Mouse (Mus musculus) neural tube, embryonic 15.5 days (tissue): ENCODE results near the gene AU021092. TPM values are rescaled to one million over a fixed set of nuclear protein-coding genes. Genes with fewer than 3 reads are reported as not detected.

Source experiments
- ATAC-seq: fragments of 200-750 bp; cut with Nextera tagmentation; 2 replicates; pipeline ENCODE4 v1.8.0; 2017; ENCODE audit warnings: mild to moderate bottlenecking, moderate TSS enrichment, moderate library complexity; ENCODE audit not compliant: low FRiP score
- H3K27ac ChIP-seq: fragments of 300-500 bp; sonication (generic); replicated peaks from 2 replicates; pipeline ENCODE4 v1.5.1; 2015; ENCODE audit warnings: mild to moderate bottlenecking, inconsistent platforms
- H3K27me3 ChIP-seq: fragments of 300-500 bp; sonication (generic); replicated peaks from 2 replicates; pipeline ENCODE4 v1.6.1; 2015; ENCODE audit warnings: inconsistent platforms
- H3K36me3 ChIP-seq: fragments of 300-500 bp; sonication (generic); 2 replicates; pipeline ENCODE4 v1.6.1; 2015; ENCODE audit warnings: inconsistent platforms
- H3K4me1 ChIP-seq: fragments of 300-500 bp; sonication (generic); 2 replicates; pipeline ENCODE4 v1.6.1; 2015; ENCODE audit warnings: inconsistent platforms
- H3K4me2 ChIP-seq: fragments of 300-500 bp; sonication (generic); 2 replicates; pipeline ENCODE4 v1.6.1; 2015; ENCODE audit warnings: inconsistent platforms, mild to moderate bottlenecking, moderate library complexity
- H3K4me3 ChIP-seq: fragments of 300-500 bp; sonication (generic); replicated peaks from 2 replicates; pipeline ENCODE4 v1.5.1; 2015; ENCODE audit warnings: mild to moderate bottlenecking, inconsistent platforms
- H3K9ac ChIP-seq: fragments of 300-500 bp; sonication (generic); replicated peaks from 2 replicates; pipeline ENCODE4 v1.6.1; 2015; ENCODE audit warnings: mild to moderate bottlenecking, inconsistent platforms
- H3K9me3 ChIP-seq: fragments of 300-500 bp; sonication (generic); replicated peaks from 2 replicates; pipeline ENCODE4 v1.6.1; 2016; ENCODE audit warnings: inconsistent platforms
- WGBS: fragments of 180-500 bp; shearing (Covaris S2); methylation state at CpG from one replicate; pipeline ENCODE4 v1.1.7; 2015; ENCODE audit warnings: mixed read lengths; 5-methylcytosine and 5-hydroxymethylcytosine counted together
- polyA plus RNA-seq: library from polyadenylated mRNA; unstranded; fragments of >200 nt; fragmentation: Nextera tagmentation; extraction: Ambion mirVana; gene quantifications from 2 replicates; pipeline ENCODE4 v1.2.1, GENCODE M21; 2015

AU021092 gene
- polyA plus RNA-seq, 1 experiment from 2014 or later = 13.9 TPM

DNA sequence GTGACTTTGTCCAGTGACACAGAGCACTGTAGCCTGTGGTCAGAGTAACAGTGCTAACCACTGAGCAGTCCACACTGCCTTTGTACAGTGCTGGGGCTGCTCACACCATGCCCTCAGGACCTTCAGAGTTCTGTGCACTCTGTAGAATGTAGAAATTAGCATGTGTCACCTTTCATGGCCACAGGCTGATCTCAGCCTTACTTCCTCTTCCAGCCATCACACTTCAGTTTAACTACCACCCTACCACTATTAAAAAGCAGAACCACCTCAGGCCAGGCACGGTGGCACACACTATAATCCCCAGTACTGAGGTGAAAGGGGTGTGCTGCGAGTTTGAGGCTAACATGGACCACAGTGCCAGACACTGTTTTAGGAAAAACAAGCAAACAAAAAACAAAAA lies 11.7 kb downstream of the AU021092 start:
- H3K4me2 ChIP-seq = no peak overlapping the region
- 64% methylated on average over 2 of the region's 2 CpGs for WGBS
- ATAC-seq = no peak
- no peaks in the 10 kb centered on the region for H3K36me3 ChIP-seq
- peaks cover 6% of the 10 kb centered on the region; the same call in 1 of the 2 replicates for H3K27me3 ChIP-seq
- no peaks in the 10 kb centered on the region for H3K9me3 ChIP-seq
- H3K9ac ChIP-seq = no peak overlapping the region
- H3K4me1 ChIP-seq = no peaks in the 10 kb centered on the region
- H3K4me3 ChIP-seq = no peak overlapping the region
- no peak overlapping the region for H3K27ac ChIP-seq

DNA sequence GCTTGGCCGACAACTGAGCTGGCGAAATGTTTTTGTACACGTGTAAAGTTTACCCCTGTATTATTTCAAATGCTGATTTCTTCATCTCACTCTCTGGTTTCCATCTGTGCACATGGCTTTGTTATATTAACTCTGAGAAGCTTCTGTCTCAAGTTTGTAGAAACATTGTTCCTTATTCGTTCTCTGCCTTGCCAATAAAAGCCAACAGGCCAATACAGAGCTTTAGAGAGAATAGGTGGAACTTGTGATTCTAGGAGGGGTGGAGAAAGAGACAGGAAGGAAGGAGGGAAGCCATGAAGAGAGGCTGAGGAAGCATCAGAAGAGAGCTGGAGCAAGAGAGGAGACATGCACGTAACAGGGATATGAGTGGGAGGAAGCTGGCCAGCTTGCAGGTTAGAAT lies 16.0 kb downstream of the AU021092 start:
- 74% methylated on average over 5 of the region's 5 CpGs for WGBS

DNA sequence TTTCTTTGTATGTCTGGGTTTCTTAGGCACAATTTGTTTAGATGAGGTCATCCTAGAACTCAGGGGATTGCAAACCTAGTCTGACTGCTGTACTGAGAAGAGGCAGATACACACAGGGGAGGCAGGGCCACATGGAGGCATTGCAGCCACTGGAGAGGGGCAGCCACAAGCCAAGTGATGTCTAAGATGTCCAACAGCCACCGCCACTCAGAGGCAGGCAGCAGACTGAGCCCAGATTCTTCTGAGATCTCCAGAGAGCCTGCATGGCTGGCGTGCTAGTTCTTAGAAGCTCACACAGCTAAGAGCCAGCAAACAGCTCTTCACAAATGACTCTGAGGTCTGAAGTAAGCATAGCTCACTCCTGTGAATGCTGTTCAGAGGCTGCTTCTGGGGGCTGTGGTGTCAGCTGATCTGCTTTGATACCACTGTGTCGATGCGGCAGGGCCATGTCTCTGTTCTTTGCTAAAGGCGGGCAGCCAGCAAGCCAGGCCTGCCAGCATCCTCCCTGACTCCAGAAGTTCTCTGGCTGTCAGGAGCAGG lies 16.6 kb downstream of the AU021092 start:
- Histone ChIP-seq H3K4me2 (no peak overlapping the region), H3K9ac (no peak overlapping the region), H3K4me1 (peaks cover 20% of the 10 kb centered on the region), H3K9me3 (no peaks in the 10 kb centered on the region), H3K27me3 (peaks cover 9% of the 10 kb centered on the region; the same call in 1 of the 2 replicates), H3K27ac (no peak overlapping the region), H3K36me3 (no peaks in the 10 kb centered on the region), H3K4me3 (no peak overlapping the region)
- WGBS = 91% methylated on average over 5 of the region's 5 CpGs
- no peak for ATAC-seq

More for the DNA sequence above, 16.0 kb downstream of the AU021092 start:
- Histone ChIP-seq H3K9me3 (no peaks in the 10 kb centered on the region), H3K27me3 (peaks cover 9% of the 10 kb centered on the region; the same call in 1 of the 2 replicates), H3K27ac (no peak overlapping the region), H3K4me2 (no peak overlapping the region), H3K4me1 (peaks cover 20% of the 10 kb centered on the region), H3K4me3 (no peak overlapping the region), H3K36me3 (no peaks in the 10 kb centered on the region), H3K9ac (no peak overlapping the region)
- ATAC-seq = no peak

DNA sequence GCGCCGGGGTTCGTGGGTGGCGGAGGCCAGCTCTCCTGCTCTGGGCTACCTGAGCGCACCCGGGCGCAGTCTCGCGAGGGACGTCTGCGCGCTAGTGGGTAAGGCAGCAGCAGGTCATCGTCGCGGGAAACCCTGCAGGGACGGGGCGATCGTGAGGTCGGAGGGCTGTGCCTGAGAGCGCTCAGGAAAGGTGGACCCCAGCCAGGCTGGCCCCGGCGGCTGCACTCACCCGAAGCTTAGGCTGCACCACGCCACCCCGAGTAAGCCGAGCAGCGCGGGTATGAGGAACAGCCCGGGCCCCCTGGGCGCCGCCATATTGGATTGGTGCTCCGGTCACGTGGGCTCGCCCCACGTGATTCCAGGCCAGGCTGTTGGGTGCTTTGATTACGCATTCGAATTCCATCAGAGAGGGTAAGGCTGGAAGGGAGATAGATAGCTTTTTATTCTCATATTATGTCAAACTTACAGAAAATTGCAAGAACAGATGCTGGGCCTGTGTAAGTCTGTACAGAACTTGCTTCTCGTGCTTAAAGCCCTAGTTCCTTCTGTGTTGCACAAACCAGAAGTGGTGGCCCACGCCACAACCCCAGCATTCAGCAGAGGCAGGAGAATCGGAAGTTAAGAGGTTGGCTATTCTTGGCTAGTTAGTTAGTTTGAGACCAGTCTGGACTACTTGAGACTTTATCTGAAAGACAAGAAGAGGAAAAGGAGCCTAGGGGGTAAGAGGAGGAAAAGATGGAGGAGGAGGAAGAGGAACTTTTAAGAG lies 18.2 kb downstream of the AU021092 start, which contains the start of gene Nagpa:
Gene Nagpa (minus strand): TSS at position 345 of the 766 bp plus-strand sequence.
- peak; percentile 93 for ATAC-seq
- 5% methylated on average over 40 of the region's 40 CpGs for WGBS
- Histone ChIP-seq H3K4me1 (peaks cover 20% of the 10 kb centered on the region), H3K27me3 (peaks cover 5% of the 10 kb centered on the region; the same call in 1 of the 2 replicates), H3K9ac (peak within 1 kb of the TSS; percentile 63), H3K9me3 (no peaks in the 10 kb centered on the region), H3K4me2 (peak within 1 kb of the TSS; percentile 98), H3K36me3 (0 out of 2 replicates have a peak, but pooled peaks cover 3% of the 10 kb centered on the region), H3K27ac (peak within 1 kb of the TSS; percentile 60; the same call in 1 of the 2 replicates), H3K4me3 (peak within 1 kb of the TSS; percentile 92)

GRCm38 (mm10) chr16:5203200-5203599 lies 18.9 kb downstream of the AU021092 start:
- no peak overlapping the region for H3K27ac ChIP-seq
- peaks cover 3% of the 10 kb centered on the region; the same call in 1 of the 2 replicates for H3K36me3 ChIP-seq
- H3K4me1 ChIP-seq = peaks cover 20% of the 10 kb centered on the region
- peak overlapping the region; percentile 92 for H3K4me3 ChIP-seq
- 2% methylated on average over 35 of the region's 36 CpGs for WGBS
- H3K4me2 ChIP-seq = peak overlapping the region; percentile 98
- no peaks in the 10 kb centered on the region for H3K9me3 ChIP-seq
- peaks cover 5% of the 10 kb centered on the region; the same call in 1 of the 2 replicates for H3K27me3 ChIP-seq
- peak; percentile 55; the same call in 1 of the 2 replicates for ATAC-seq
- H3K9ac ChIP-seq = peak overlapping the region; percentile 63

DNA sequence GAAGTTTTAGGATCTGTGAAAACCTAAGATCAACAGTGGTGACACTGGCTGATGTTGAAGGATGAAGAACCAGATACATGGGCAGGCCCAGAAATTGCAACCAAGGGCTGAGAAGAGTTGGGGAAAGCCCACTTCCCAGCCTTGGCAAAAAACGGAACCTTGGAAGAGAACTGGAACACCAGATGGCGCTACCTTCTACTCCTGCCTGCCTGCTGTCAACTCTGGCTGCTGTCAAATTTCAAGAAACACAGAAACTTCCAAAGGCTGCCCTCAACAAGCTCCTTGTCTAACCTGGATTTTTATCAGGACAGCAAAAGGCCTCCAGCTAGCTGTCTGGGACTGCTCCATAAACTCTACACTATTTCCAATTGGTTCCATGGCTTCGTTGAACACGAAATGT lies 19.4 kb downstream of the AU021092 start:
- Histone ChIP-seq H3K9ac (0 out of 2 replicates have a peak overlapping the region, but pooled peaks have one; percentile 63), H3K4me1 (peaks cover 20% of the 10 kb centered on the region), H3K4me3 (peak overlapping the region; percentile 92), H3K36me3 (peaks cover 3% of the 10 kb centered on the region; the same call in 1 of the 2 replicates), H3K9me3 (no peaks in the 10 kb centered on the region), H3K27ac (no peak overlapping the region), H3K27me3 (peaks cover 5% of the 10 kb centered on the region; the same call in 1 of the 2 replicates), H3K4me2 (peak overlapping the region; percentile 98)
- WGBS = 7% methylated on average over 4 of the region's 4 CpGs
- ATAC-seq = no peak

DNA sequence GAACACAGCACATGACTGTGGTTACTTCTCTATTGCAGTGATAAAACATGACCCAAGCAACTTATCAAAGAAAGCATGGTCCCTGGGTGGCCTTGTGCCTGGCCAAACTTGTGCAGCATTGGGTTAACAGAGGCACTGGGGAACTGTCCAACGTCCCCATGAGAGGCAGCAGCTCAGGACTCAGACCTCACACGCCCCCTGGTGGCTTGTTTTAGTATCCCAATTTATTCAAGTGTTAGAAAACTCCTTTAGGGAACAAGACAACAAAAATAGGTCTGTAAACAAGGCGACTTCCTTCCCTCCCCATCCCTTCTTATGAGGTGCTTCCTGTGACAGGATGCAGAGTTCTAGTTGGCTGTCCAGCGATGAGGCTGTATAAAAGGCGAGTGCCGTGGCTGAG lies 27.0 kb downstream of the AU021092 start:
- Histone ChIP-seq H3K36me3 (peaks cover 8% of the 10 kb centered on the region; the same call in 1 of the 2 replicates), H3K9me3 (no peaks in the 10 kb centered on the region), H3K9ac (no peak overlapping the region), H3K4me1 (no peaks in the 10 kb centered on the region), H3K27ac (no peak overlapping the region), H3K4me3 (no peak overlapping the region), H3K4me2 (no peak overlapping the region), H3K27me3 (peaks cover 5% of the 10 kb centered on the region; the same call in 1 of the 2 replicates)
- WGBS = 33% methylated on average over 6 of the region's 6 CpGs
- no peak for ATAC-seq

- Histone ChIP-seq H3K9ac (no peak overlapping the region), H3K36me3 (no peaks in the 10 kb centered on the region), H3K27me3 (peaks cover 8% of the 10 kb centered on the region; the same call in 1 of the 2 replicates), H3K4me1 (no peaks in the 10 kb centered on the region), H3K4me3 (no peak overlapping the region), H3K27ac (no peak overlapping the region), H3K9me3 (no peaks in the 10 kb centered on the region), H3K4me2 (no peak overlapping the region)
- WGBS = 80% methylated on average over 7 of the region's 7 CpGs
- no peak for ATAC-seq
These were observed 35.9 kb downstream of the AU021092 start for GRCm38 (mm10) chr16:5186234-5186633.

DNA sequence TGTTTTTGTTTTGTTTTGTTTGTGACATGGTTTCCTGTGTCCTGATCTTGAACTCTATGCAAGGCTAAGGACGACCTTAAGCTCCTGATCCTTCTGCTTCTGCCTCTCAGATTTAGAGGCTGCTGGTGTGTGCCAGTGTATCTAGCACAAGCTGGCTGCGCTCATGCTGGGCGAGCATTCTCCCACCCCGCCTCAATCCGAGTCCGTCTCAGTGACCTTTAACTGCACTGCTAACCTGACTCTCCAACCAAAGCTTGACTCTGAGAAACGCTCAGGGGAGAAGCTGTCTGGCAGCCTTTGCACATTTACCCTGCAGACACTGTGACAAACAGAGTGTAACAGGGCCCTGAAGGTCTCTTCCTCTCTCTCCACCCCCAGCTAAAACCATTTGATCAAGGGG lies 36.4 kb downstream of the AU021092 start:
- no peak overlapping the region for H3K27ac ChIP-seq
- H3K4me2 ChIP-seq = no peak overlapping the region
- no peak overlapping the region for H3K9ac ChIP-seq
- no peaks in the 10 kb centered on the region for H3K4me1 ChIP-seq
- no peak overlapping the region for H3K4me3 ChIP-seq
- 71% methylated on average over 7 of the region's 7 CpGs for WGBS
- peaks cover 8% of the 10 kb centered on the region; the same call in 1 of the 2 replicates for H3K27me3 ChIP-seq
- H3K36me3 ChIP-seq = no peaks in the 10 kb centered on the region
- H3K9me3 ChIP-seq = no peaks in the 10 kb centered on the region
- no peak for ATAC-seq

GRCm38 (mm10) chr16:5184956-5185355 lies 37.1 kb downstream of the AU021092 start:
- no peak overlapping the region for H3K4me2 ChIP-seq
- 82% methylated on average over 5 of the region's 5 CpGs for WGBS
- no peak overlapping the region for H3K4me3 ChIP-seq
- H3K9me3 ChIP-seq = no peaks in the 10 kb centered on the region
- no peak for ATAC-seq
- no peaks in the 10 kb centered on the region for H3K4me1 ChIP-seq
- no peaks in the 10 kb centered on the region for H3K36me3 ChIP-seq
- no peak overlapping the region for H3K27ac ChIP-seq
- H3K9ac ChIP-seq = no peak overlapping the region
- peaks cover 1% of the 10 kb centered on the region; the same call in 1 of the 2 replicates for H3K27me3 ChIP-seq

DNA sequence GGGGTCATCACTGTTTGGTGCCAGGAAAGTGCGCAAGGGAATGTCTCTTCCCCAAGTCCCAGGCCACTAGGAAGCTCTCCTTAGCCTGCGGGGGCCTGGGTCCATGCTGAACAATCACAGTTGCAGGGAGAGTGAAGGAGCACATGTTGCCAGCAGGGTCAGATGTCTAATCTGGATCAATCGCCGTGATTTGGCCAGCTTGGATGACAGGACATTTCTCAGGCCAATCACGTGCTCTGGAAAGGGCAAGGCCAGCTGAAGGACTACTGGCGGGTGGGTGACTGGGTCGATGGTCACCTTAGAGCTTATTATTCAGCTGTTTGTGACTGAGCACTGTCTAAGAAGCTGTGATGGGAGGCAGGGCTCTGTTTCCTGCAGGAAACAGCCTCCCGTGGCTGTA lies 38.0 kb downstream of the AU021092 start:
- 72% methylated on average over 8 of the region's 8 CpGs for WGBS
- Histone ChIP-seq H3K27me3 (no peaks in the 10 kb centered on the region), H3K4me1 (no peaks in the 10 kb centered on the region), H3K9ac (no peak overlapping the region), H3K27ac (no peak overlapping the region), H3K9me3 (no peaks in the 10 kb centered on the region), H3K4me3 (no peak overlapping the region), H3K4me2 (no peak overlapping the region), H3K36me3 (no peaks in the 10 kb centered on the region)
- ATAC-seq = no peak
